Mouse (Mus musculus): ENCODE data around the gene Gnptg. TPM values are rescaled to one million over a fixed set of nuclear protein-coding genes. Genes with fewer than 3 reads are reported as not detected.

Gene Gnptg
- total RNA-seq, 2 experiments from 2014 or later: 12.3 to 17.1 TPM

DNA sequence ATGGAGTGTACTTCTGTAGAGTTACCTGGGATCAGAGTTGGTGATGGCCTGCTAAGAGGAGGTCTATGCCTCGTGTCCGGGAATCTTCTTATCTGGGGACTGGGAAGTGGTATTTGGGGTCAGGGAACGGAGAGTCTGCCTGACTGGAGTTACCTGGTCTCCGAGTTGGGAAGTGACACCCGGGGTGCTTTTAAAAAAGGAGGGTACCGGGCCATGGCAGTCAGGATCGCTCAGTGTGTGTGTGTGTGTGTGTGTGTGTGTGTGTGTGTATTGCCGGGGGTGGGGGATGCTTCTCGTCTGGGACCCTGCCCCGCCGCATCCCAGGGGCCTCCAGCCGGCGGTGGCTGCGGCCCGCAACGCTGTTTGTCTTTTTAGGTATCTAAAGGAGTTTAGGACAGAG lies 50.8 kb downstream of the Gnptg start:
- ATAC-seq (ENCODE audit: poor library complexity, severe bottlenecking): no peak

GRCm38 (mm10) chr17:25188150-25189031 lies 51.5 kb downstream of the Gnptg start, which contains the start of gene Unkl:
Unkl (plus strand) TSS chr17:25188397.
- peak; percentile 26 for ATAC-seq (ENCODE audit: poor library complexity, severe bottlenecking)

GRCm38 (mm10) chr17:25187784-25188149 lies 52.2 kb downstream of the Gnptg start:
- no peak for ATAC-seq (ENCODE audit: poor library complexity, severe bottlenecking)

GRCm38 (mm10) chr17:25184961-25185360 lies 55.0 kb downstream of the Gnptg start:
- no peak for ATAC-seq (ENCODE audit: poor library complexity, severe bottlenecking)

- ATAC-seq (ENCODE audit: poor library complexity, severe bottlenecking): peak; percentile 89
Measured at GRCm38 (mm10) chr17:25184129-25184691, 55.7 kb downstream of the Gnptg start, which contains the start of gene BC003965. BC003965 (plus strand) TSS chr17:25184554.

Other genes starting within 250 kb of the Gnptg start
- 17.7 and 18.1 TPM in 2 replicates for gene Cramp1l, start 224.3 kb downstream of the Gnptg start, total RNA-seq (2015)
- 9.8 and 10.2 TPM in 2 replicates for gene Cramp1l, start 224.3 kb downstream of the Gnptg start, total RNA-seq (2017)
- gene Ift140, start 224.0 kb downstream of the Gnptg start, total RNA-seq (2015): 6.4 and 8.1 TPM in 2 replicates
- 9.9 and 17.2 TPM in 2 replicates for gene Ift140, start 224.0 kb downstream of the Gnptg start, total RNA-seq (2017)
- not detected in 2 replicates for gene Tmem204, start 156.5 kb downstream of the Gnptg start, total RNA-seq (2015)
- not detected in 2 replicates for gene Tmem204, start 156.5 kb downstream of the Gnptg start, total RNA-seq (2017)
- gene Telo2, start 124.2 kb downstream of the Gnptg start, total RNA-seq (2015): 3.9 and 4.4 TPM in 2 replicates
- gene Telo2, start 124.2 kb downstream of the Gnptg start, total RNA-seq (2017): 8.8 and 11.3 TPM in 2 replicates
- not detected in 2 replicates for gene Ptx4, start 119.4 kb downstream of the Gnptg start, total RNA-seq (2015)
- not detected in 2 replicates for gene Ptx4, start 119.4 kb downstream of the Gnptg start, total RNA-seq (2017)
- gene Clcn7, start 106.7 kb downstream of the Gnptg start, total RNA-seq (2015): 12.3 and 13.1 TPM in 2 replicates
- gene Clcn7, start 106.7 kb downstream of the Gnptg start, total RNA-seq (2017): 16.6 and 18.3 TPM in 2 replicates
- gene Ccdc154, start 77.7 kb downstream of the Gnptg start, total RNA-seq (2015): not detected in 2 replicates
- 0.11 TPM in 1 of 2 replicates, not detected in the other for gene Ccdc154, start 77.7 kb downstream of the Gnptg start, total RNA-seq (2017)
- not detected in 2 replicates for gene Gm38655, start 64.7 kb downstream of the Gnptg start, total RNA-seq (2015)
- not detected in 2 replicates for gene Gm38655, start 64.7 kb downstream of the Gnptg start, total RNA-seq (2017)
- gene BC003965, start 55.6 kb downstream of the Gnptg start, total RNA-seq (2015): 9.7 and 10.8 TPM in 2 replicates
- 2.7 and 5.9 TPM in 2 replicates for gene BC003965, start 55.6 kb downstream of the Gnptg start, total RNA-seq (2017)
- gene Unkl, start 51.7 kb downstream of the Gnptg start, total RNA-seq (2015): 7.3 and 7.7 TPM in 2 replicates
- gene Unkl, start 51.7 kb downstream of the Gnptg start, total RNA-seq (2017): 7.3 and 10.5 TPM in 2 replicates
- 7.3 and 9.2 TPM in 2 replicates for gene Tsr3, start within 50 bp of the Gnptg start, total RNA-seq (2015)
- gene Tsr3, start within 50 bp of the Gnptg start, total RNA-seq (2017): 15.0 and 22.8 TPM in 2 replicates
- 3.3 and 3.7 TPM in 2 replicates for gene Baiap3, start 16.2 kb upstream of the Gnptg start, total RNA-seq (2015)
- gene Baiap3, start 16.2 kb upstream of the Gnptg start, total RNA-seq (2017): 1.8 and 4.0 TPM in 2 replicates
- gene Ube2i, start 34.5 kb upstream of the Gnptg start, total RNA-seq (2015): 270 and 309 TPM in 2 replicates
- 214 and 226 TPM in 2 replicates for gene Ube2i, start 34.5 kb upstream of the Gnptg start, total RNA-seq (2017)
- gene Prss34, start 58.3 kb upstream of the Gnptg start, total RNA-seq (2015): 432 and 451 TPM in 2 replicates
- gene Prss34, start 58.3 kb upstream of the Gnptg start, total RNA-seq (2017): 249 and 277 TPM in 2 replicates
- gene Prss28, start 68.5 kb upstream of the Gnptg start, total RNA-seq (2015): 0.18 and 1.8 TPM in 2 replicates
- 1.3 and 2.0 TPM in 2 replicates for gene Prss28, start 68.5 kb upstream of the Gnptg start, total RNA-seq (2017)
- not detected in 2 replicates for gene Prss29, start 78.5 kb upstream of the Gnptg start, total RNA-seq (2015)
- not detected in 2 replicates for gene Prss29, start 78.5 kb upstream of the Gnptg start, total RNA-seq (2017)
- gene Tpsab1, start 105.4 kb upstream of the Gnptg start, total RNA-seq (2015): not detected in 2 replicates
- not detected in 2 replicates for gene Tpsab1, start 105.4 kb upstream of the Gnptg start, total RNA-seq (2017)
- not detected in 2 replicates for gene Tpsb2, start 126.2 kb upstream of the Gnptg start, total RNA-seq (2015)
- gene Tpsb2, start 126.2 kb upstream of the Gnptg start, total RNA-seq (2017): not detected in 2 replicates
- not detected in 2 replicates for gene Tpsg1, start 129.1 kb upstream of the Gnptg start, total RNA-seq (2015)
- not detected in 2 replicates for gene Tpsg1, start 129.1 kb upstream of the Gnptg start, total RNA-seq (2017)
- 0.05 TPM in 1 of 2 replicates, not detected in the other for gene Cacna1h, start 193.7 kb upstream of the Gnptg start, total RNA-seq (2015)
- gene Cacna1h, start 193.7 kb upstream of the Gnptg start, total RNA-seq (2017): not detected in 2 replicates
- gene Tekt4, start 214.5 kb upstream of the Gnptg start, total RNA-seq (2015): not detected in 2 replicates
- gene Tekt4, start 214.5 kb upstream of the Gnptg start, total RNA-seq (2017): not detected in 2 replicates

Measured in megakaryocyte, adult 5-6 weeks (primary cell).